Mouse (Mus musculus) kidney, postnatal 0 days (tissue): Measurements from ENCODE around the gene Ankrd27. TPM values are rescaled to one million over a fixed set of nuclear protein-coding genes. Genes with fewer than 3 reads are reported as not detected.
A peak's percentile ranks its signal among the peaks of the same experiment; 100 is the strongest.

Experiments
- ATAC-seq: fragments of 200-750 bp; cut with Nextera tagmentation; replicated peaks from 2 replicates; pipeline ENCODE4 v1.8.0; 2017; ENCODE audit warnings: low read depth, moderate number of reproducible peaks, moderate TSS enrichment, moderate library complexity; ENCODE audit not compliant: low FRiP score
- DNase-seq: peaks from one replicate; pipeline ENCODE4 v3.0.0-alpha.2; 2016; ENCODE audit warnings: low spot score
- H3K27ac ChIP-seq: fragments of 300-500 bp; sonication (generic); 2 replicates; pipeline ENCODE4 v1.5.1; 2014; ENCODE audit warnings: mild to moderate bottlenecking
- H3K27me3 ChIP-seq: fragments of 300-500 bp; sonication (generic); 2 replicates; pipeline ENCODE4 v1.6.1; 2014; ENCODE audit warnings: low read length, mixed read lengths; ENCODE audit not compliant: insufficient read depth
- H3K36me3 ChIP-seq: fragments of 300-500 bp; sonication (generic); 2 replicates; pipeline ENCODE4 v1.6.1; 2014; ENCODE audit warnings: low read length, mixed read lengths; ENCODE audit not compliant: insufficient read depth
- H3K4me1 ChIP-seq: fragments of 300-500 bp; sonication (generic); replicated peaks from 2 replicates; pipeline ENCODE4 v1.6.1; 2014; ENCODE audit warnings: antibody characterized with exemption, low read length, mixed read lengths; ENCODE audit not compliant: insufficient read depth
- H3K4me2 ChIP-seq: fragments of 300-500 bp; sonication (generic); 2 replicates; pipeline ENCODE4 v1.6.1; 2014; ENCODE audit warnings: mild to moderate bottlenecking, low read length, moderate library complexity, mixed read lengths
- H3K4me3 ChIP-seq: fragments of 300-500 bp; sonication (generic); replicated peaks from 2 replicates; pipeline ENCODE4 v1.5.1; 2014; ENCODE audit warnings: low read depth, low read length
- H3K9ac ChIP-seq: fragments of 300-500 bp; sonication (generic); 2 replicates; pipeline ENCODE4 v1.6.1; 2014; ENCODE audit warnings: low read depth, low read length
- H3K9me3 ChIP-seq: fragments of 300-500 bp; sonication (generic); replicated peaks from 2 replicates; pipeline ENCODE4 v1.6.1; 2016; ENCODE audit warnings: low read length, inconsistent platforms, mixed read lengths
- CTCF ChIP-seq: IDR thresholded peaks from 2 replicates; pipeline ENCODE4 v1.5.1; 2016; ENCODE audit warnings: antibody characterized with exemption, low read depth, mild to moderate bottlenecking, moderate library complexity
- WGBS: fragments of 180-500 bp; shearing (Covaris S2); extraction: QIAGEN DNeasy Blood & Tissue Kit; methylation state at CpG from one replicate; pipeline ENCODE4 v1.1.7; 2014; 5-methylcytosine and 5-hydroxymethylcytosine counted together
- polyA plus RNA-seq: library from polyadenylated mRNA; unstranded; fragments of >200 nt; fragmentation: Nextera tagmentation; extraction: Ambion mirVana; gene quantifications from 2 replicates; pipeline ENCODE4 v1.2.1, GENCODE M21; 2015

Gene Ankrd27
- polyA plus RNA-seq, 1 experiment from 2014 or later = 18.5 TPM

- Histone ChIP-seq H3K27me3 (no peaks in the 10 kb centered on the region), H3K9ac (no peak overlapping the region), H3K4me2 (no peak overlapping the region), H3K4me3 (no peak overlapping the region), H3K9me3 (no peaks in the 10 kb centered on the region), H3K4me1 (no peaks in the 10 kb centered on the region), H3K27ac (no peak overlapping the region), H3K36me3 (no peaks in the 10 kb centered on the region)
- TF ChIP-seq CTCF = peak; percentile 50
- ATAC-seq (no peak), DNase-seq (no peak)
- 78% methylated on average over 3 of the region's 3 CpGs for WGBS
Observed at GRCm38 (mm10) chr7:35681559-35681958, 95.5 kb downstream of the Ankrd27 start.

GRCm38 (mm10) chr7:35683409-35684122, 97.5 kb downstream of the Ankrd27 start:
- H3K9me3 ChIP-seq = no peaks in the 10 kb centered on the region
- H3K4me2 ChIP-seq = no peak overlapping the region
- H3K27ac ChIP-seq = no peak overlapping the region
- H3K9ac ChIP-seq = no peak overlapping the region
- H3K4me1 ChIP-seq = no peaks in the 10 kb centered on the region
- TF ChIP-seq CTCF = no peak
- no peak overlapping the region for H3K4me3 ChIP-seq
- DNase-seq (no peak), ATAC-seq (no peak)
- WGBS = 85% methylated on average over 6 of the region's 6 CpGs
- no peaks in the 10 kb centered on the region for H3K36me3 ChIP-seq
- no peaks in the 10 kb centered on the region for H3K27me3 ChIP-seq

- WGBS = 35% methylated on average over 11 of the region's 11 CpGs
- H3K27me3 ChIP-seq = no peaks in the 10 kb centered on the region
- H3K9ac ChIP-seq = no peak overlapping the region
- peak overlapping the region; percentile 3; the same call in 1 of the 2 replicates for H3K27ac ChIP-seq
- peak; percentile 60 for DNase-seq
- H3K4me3 ChIP-seq = no peak overlapping the region
- no peaks in the 10 kb centered on the region for H3K9me3 ChIP-seq
- H3K4me2 ChIP-seq = peak overlapping the region; percentile 46
- no peaks in the 10 kb centered on the region for H3K4me1 ChIP-seq
- 0 out of 2 replicates have a peak, but pooled peaks have one; percentile 19 for ATAC-seq
- no peak for TF ChIP-seq CTCF
- H3K36me3 ChIP-seq = no peaks in the 10 kb centered on the region
Observed at GRCm38 (mm10) chr7:35686216-35686615, 100.2 kb downstream of the Ankrd27 start.

- ATAC-seq (0 out of 2 replicates have a peak, but pooled peaks have one; percentile 10), DNase-seq (peak; percentile 74)
- 21% methylated on average over 13 of the region's 13 CpGs for WGBS
- Histone ChIP-seq H3K27ac (peak overlapping the region; percentile 3; the same call in 1 of the 2 replicates), H3K36me3 (no peaks in the 10 kb centered on the region), H3K9ac (no peak overlapping the region), H3K9me3 (no peaks in the 10 kb centered on the region), H3K4me2 (peak overlapping the region; percentile 46), H3K4me3 (no peak overlapping the region), H3K4me1 (no peaks in the 10 kb centered on the region), H3K27me3 (no peaks in the 10 kb centered on the region)
- peak; percentile 94 for TF ChIP-seq CTCF
Observed at GRCm38 (mm10) chr7:35686756-35687155, 100.7 kb downstream of the Ankrd27 start.

- no peaks in the 10 kb centered on the region for H3K4me1 ChIP-seq
- no peaks in the 10 kb centered on the region for H3K36me3 ChIP-seq
- WGBS = 15% methylated on average over 10 of the region's 10 CpGs
- H3K9me3 ChIP-seq = no peaks in the 10 kb centered on the region
- H3K4me3 ChIP-seq = no peak overlapping the region
- no peak overlapping the region for H3K9ac ChIP-seq
- no peak for TF ChIP-seq CTCF
- peak overlapping the region; percentile 46 for H3K4me2 ChIP-seq
- no peak overlapping the region for H3K27ac ChIP-seq
- H3K27me3 ChIP-seq = no peaks in the 10 kb centered on the region
- peak; percentile 41 for DNase-seq
- no peak; the same call in 1 of the 2 replicates for ATAC-seq
Observed at GRCm38 (mm10) chr7:35687229-35687628, 101.2 kb downstream of the Ankrd27 start.

- DNase-seq = no peak
- TF ChIP-seq CTCF = no peak
- Histone ChIP-seq H3K4me1 (no peaks in the 10 kb centered on the region), H3K4me2 (no peak overlapping the region), H3K4me3 (no peak overlapping the region), H3K9ac (no peak overlapping the region), H3K27ac (no peak overlapping the region), H3K27me3 (no peaks in the 10 kb centered on the region), H3K36me3 (no peaks in the 10 kb centered on the region), H3K9me3 (no peaks in the 10 kb centered on the region)
- WGBS = 53% methylated on average over 9 of the region's 9 CpGs
- ATAC-seq = no peak
Observed at GRCm38 (mm10) chr7:35688276-35688675, 102.2 kb downstream of the Ankrd27 start.

Other genes starting within 250 kb of the Ankrd27 start
- gene Faap24, start 189.4 kb upstream of the Ankrd27 start, polyA plus RNA-seq = 14.3 and 15.4 TPM in 2 replicates
- 32.2 and 34.1 TPM in 2 replicates for gene Cep89, start 189.2 kb upstream of the Ankrd27 start, polyA plus RNA-seq
- gene Slc7a9, start 137.4 kb upstream of the Ankrd27 start, polyA plus RNA-seq = 31.8 and 35.1 TPM in 2 replicates
- gene Tdrd12, start 48.5 kb upstream of the Ankrd27 start, polyA plus RNA-seq = 0.38 and 0.62 TPM in 2 replicates
- gene Nudt19, start 29.9 kb upstream of the Ankrd27 start, polyA plus RNA-seq = 135 and 138 TPM in 2 replicates
- gene Rgs9bp, start 662 bp upstream of the Ankrd27 start, polyA plus RNA-seq = 0.05 and 0.11 TPM in 2 replicates
- gene Pdcd5, start 61.3 kb downstream of the Ankrd27 start, polyA plus RNA-seq = 213 and 233 TPM in 2 replicates
- gene Dpy19l3, start 168.2 kb downstream of the Ankrd27 start, polyA plus RNA-seq = 21.3 and 23.9 TPM in 2 replicates
- 12.2 TPM in 2 replicates for gene Zfp507, start 216.8 kb downstream of the Ankrd27 start, polyA plus RNA-seq